Mouse (Mus musculus): ENCODE measurements around the gene Ankrd23. TPM values are rescaled to one million over a fixed set of nuclear protein-coding genes. Genes with fewer than 3 reads are reported as not detected.
A peak's percentile ranks its signal among the peaks of the same experiment; 100 is the strongest.

The Ankrd23 gene
- polyA plus RNA-seq, 1 experiment from 2014 or later: 19.4 TPM

DNA sequence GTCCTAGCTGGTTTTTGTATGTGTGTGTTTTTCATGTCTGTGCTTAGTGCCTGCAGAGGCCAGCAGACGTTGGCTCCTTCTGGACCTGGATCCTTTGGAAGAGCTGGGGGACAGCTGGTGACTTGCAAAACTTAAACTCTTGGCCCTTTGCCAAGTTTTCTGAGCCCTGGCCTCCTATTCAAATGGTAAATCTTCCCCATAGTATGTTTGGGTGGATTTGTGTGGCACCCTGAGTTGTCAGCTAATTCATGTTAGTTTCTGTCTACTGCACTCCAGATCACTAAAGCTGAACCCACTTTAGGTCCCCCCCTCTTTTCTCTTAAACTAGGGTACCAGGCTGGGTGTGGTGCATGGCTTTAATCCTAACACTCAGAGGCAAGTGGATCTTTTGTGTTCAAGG lies 8.3 kb downstream of the Ankrd23 start:
- H3K36me3 ChIP-seq (ENCODE audit: control insufficient read depth, insufficient read depth, low read length): peaks cover 15% of the 10 kb centered on the region
- H3K9ac ChIP-seq (replicated peaks; ENCODE audit: low read depth, low read length): no peak overlapping the region
- 21% methylated on average over 1 of the region's 1 CpGs for WGBS
- no peaks in the 10 kb centered on the region for H3K27me3 ChIP-seq (ENCODE audit: control insufficient read depth, insufficient read depth, low read length)
- H3K27ac ChIP-seq (ENCODE audit: low read length): no peak overlapping the region
- H3K4me3 ChIP-seq (ENCODE audit: low read depth, low read length): no peak overlapping the region
- 0 out of 2 replicates have a peak, but pooled peaks cover 1% of the 10 kb centered on the region for H3K4me1 ChIP-seq (ENCODE audit: control insufficient read depth, insufficient read depth, low read length)
- H3K4me2 ChIP-seq (replicated peaks; ENCODE audit: low read depth, low read length): no peak overlapping the region
- H3K9me3 ChIP-seq (ENCODE audit: control insufficient read depth, low read depth, low read length): no peaks in the 10 kb centered on the region
- ATAC-seq (ENCODE audit: insufficient number of reproducible peaks, insufficient read depth, low FRiP score, low read depth): peak; percentile 16; the same call in 1 of the 2 replicates

DNA sequence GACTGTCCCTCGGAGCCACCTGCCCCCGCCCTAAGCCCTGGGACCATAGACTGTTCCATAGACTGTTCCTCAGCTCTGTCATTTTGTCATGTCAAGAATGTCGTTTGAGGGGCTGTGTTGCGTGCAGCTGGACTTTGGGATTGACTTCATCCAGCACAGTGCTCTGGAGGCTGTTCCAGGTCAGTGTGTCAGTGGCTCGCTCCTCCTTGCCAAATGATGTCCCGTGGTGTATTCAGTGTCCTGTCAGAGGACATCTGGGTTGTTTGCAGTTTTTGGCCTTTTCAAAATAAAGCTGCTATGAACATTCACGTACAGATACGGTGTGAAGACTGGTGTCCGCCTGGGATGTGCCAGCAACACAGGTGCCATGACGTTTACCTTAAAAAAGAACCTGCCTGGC lies 9.8 kb downstream of the Ankrd23 start:
- ATAC-seq (ENCODE audit: insufficient number of reproducible peaks, insufficient read depth, low FRiP score, low read depth): no peak
- Histone ChIP-seq H3K27ac (ENCODE audit: low read length) (no peak overlapping the region), H3K36me3 (ENCODE audit: control insufficient read depth, insufficient read depth, low read length) (peaks cover 20% of the 10 kb centered on the region), H3K9me3 (ENCODE audit: control insufficient read depth, low read depth, low read length) (no peaks in the 10 kb centered on the region), H3K4me3 (ENCODE audit: low read depth, low read length) (no peak overlapping the region), H3K27me3 (ENCODE audit: control insufficient read depth, insufficient read depth, low read length) (no peaks in the 10 kb centered on the region), H3K4me2 (replicated peaks; ENCODE audit: low read depth, low read length) (no peak overlapping the region), H3K9ac (replicated peaks; ENCODE audit: low read depth, low read length) (no peak overlapping the region), H3K4me1 (ENCODE audit: control insufficient read depth, insufficient read depth, low read length) (peaks cover 10% of the 10 kb centered on the region; the same call in 1 of the 2 replicates)
- 89% methylated on average over 10 of the region's 10 CpGs for WGBS

DNA sequence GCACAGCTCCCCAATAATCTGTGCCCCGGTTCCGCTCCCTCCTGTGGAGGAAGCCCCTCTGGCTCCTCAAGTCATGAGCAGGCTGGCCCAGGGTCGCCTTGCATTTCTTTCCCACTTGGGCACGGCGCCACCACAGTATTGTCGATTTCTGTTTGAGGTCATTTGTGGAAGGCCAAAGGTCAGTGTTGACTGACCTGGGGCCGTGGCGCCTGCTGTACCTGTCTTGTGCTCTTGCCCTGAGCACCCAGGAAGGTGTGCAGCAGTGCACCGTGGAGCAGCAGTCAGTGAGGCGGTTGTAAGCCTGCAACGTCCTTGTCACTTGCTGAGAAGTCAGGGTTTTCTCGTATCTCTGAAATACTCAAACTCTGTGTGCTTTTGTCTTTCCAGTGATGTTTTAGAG lies 10.9 kb downstream of the Ankrd23 start:
- no peak for ATAC-seq (ENCODE audit: insufficient number of reproducible peaks, insufficient read depth, low FRiP score, low read depth)
- Histone ChIP-seq H3K4me1 (ENCODE audit: control insufficient read depth, insufficient read depth, low read length) (peaks cover 10% of the 10 kb centered on the region; the same call in 1 of the 2 replicates), H3K27me3 (ENCODE audit: control insufficient read depth, insufficient read depth, low read length) (no peaks in the 10 kb centered on the region), H3K27ac (ENCODE audit: low read length) (no peak overlapping the region), H3K4me2 (replicated peaks; ENCODE audit: low read depth, low read length) (no peak overlapping the region), H3K9me3 (ENCODE audit: control insufficient read depth, low read depth, low read length) (no peaks in the 10 kb centered on the region), H3K4me3 (ENCODE audit: low read depth, low read length) (no peak overlapping the region), H3K36me3 (ENCODE audit: control insufficient read depth, insufficient read depth, low read length) (peaks cover 28% of the 10 kb centered on the region), H3K9ac (replicated peaks; ENCODE audit: low read depth, low read length) (no peak overlapping the region)
- WGBS: 84% methylated on average over 12 of the region's 12 CpGs

DNA sequence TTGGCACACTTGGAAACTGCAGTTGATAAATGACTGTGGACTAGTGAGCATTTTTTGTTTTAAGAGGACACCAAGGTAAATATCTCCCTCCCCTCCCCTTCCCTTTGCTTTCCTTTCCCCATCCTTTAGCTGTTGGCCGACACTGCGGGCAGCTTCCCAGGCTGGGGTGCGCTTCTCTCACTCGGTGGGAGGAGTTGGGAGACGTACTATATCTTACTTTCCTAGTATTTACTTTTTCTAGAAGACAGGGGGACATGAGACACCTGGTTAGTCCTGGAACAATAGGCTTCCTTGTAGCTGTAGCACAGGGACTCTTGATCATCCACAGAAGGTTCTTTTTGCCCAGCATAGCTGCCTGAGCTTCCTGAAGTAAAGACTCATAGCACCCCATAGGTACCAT lies 12.6 kb downstream of the Ankrd23 start:
- H3K4me1 ChIP-seq (ENCODE audit: control insufficient read depth, insufficient read depth, low read length): peaks cover 10% of the 10 kb centered on the region; the same call in 1 of the 2 replicates
- WGBS: 39% methylated on average over 5 of the region's 5 CpGs
- H3K4me2 ChIP-seq (replicated peaks; ENCODE audit: low read depth, low read length): no peak overlapping the region
- no peak overlapping the region for H3K4me3 ChIP-seq (ENCODE audit: low read depth, low read length)
- no peaks in the 10 kb centered on the region for H3K9me3 ChIP-seq (ENCODE audit: control insufficient read depth, low read depth, low read length)
- H3K9ac ChIP-seq (replicated peaks; ENCODE audit: low read depth, low read length): no peak overlapping the region
- H3K27ac ChIP-seq (ENCODE audit: low read length): peak overlapping the region; percentile 76; the same call in 1 of the 2 replicates
- peaks cover 39% of the 10 kb centered on the region for H3K36me3 ChIP-seq (ENCODE audit: control insufficient read depth, insufficient read depth, low read length)
- peak; percentile 54; the same call in 1 of the 2 replicates for ATAC-seq (ENCODE audit: insufficient number of reproducible peaks, insufficient read depth, low FRiP score, low read depth)
- no peaks in the 10 kb centered on the region for H3K27me3 ChIP-seq (ENCODE audit: control insufficient read depth, insufficient read depth, low read length)

DNA sequence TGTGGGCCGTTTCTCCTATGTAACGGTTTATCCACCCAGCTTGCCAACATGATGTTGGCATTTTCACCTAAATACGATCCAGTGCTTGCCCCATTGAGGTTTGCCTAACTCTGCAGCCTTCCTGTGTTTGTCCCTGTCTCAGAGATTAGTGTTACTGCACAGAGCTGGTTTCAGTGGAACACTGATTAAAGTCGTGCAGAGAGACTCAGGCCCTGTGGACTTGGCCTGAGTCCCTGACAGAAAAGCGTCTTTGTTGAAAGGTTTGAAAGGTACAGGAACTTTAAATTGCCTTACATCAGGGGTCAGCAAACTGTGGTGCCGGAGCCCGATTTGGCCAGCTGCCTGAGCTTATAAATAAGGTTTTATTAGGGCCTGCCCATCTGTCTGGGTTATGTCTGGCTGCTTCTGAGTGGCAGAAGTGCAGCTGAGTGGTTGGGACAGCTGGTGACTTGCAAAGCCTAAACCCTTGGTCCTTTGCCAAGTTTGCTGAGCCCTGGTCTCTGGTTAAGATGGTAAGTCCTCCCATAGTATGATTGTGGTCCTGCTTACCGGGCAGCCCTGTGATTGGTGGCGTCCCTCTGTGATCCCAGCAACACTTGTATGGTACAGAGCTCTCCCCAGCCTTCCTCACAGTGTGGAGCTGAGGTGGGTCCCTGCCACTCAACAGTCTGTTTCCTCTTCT lies 13.2 kb downstream of the Ankrd23 start:
- peaks cover 45% of the 10 kb centered on the region for H3K36me3 ChIP-seq (ENCODE audit: control insufficient read depth, insufficient read depth, low read length)
- no peak overlapping the region for H3K9ac ChIP-seq (replicated peaks; ENCODE audit: low read depth, low read length)
- peak overlapping the region; percentile 76 for H3K27ac ChIP-seq (ENCODE audit: low read length)
- H3K9me3 ChIP-seq (ENCODE audit: control insufficient read depth, low read depth, low read length): no peaks in the 10 kb centered on the region
- no peaks in the 10 kb centered on the region for H3K27me3 ChIP-seq (ENCODE audit: control insufficient read depth, insufficient read depth, low read length)
- peak; percentile 53; the same call in 1 of the 2 replicates for ATAC-seq (ENCODE audit: insufficient number of reproducible peaks, insufficient read depth, low FRiP score, low read depth)
- H3K4me2 ChIP-seq (replicated peaks; ENCODE audit: low read depth, low read length): no peak overlapping the region
- peaks cover 10% of the 10 kb centered on the region; the same call in 1 of the 2 replicates for H3K4me1 ChIP-seq (ENCODE audit: control insufficient read depth, insufficient read depth, low read length)
- no peak overlapping the region for H3K4me3 ChIP-seq (ENCODE audit: low read depth, low read length)
- 39% methylated on average over 9 of the region's 9 CpGs for WGBS

DNA sequence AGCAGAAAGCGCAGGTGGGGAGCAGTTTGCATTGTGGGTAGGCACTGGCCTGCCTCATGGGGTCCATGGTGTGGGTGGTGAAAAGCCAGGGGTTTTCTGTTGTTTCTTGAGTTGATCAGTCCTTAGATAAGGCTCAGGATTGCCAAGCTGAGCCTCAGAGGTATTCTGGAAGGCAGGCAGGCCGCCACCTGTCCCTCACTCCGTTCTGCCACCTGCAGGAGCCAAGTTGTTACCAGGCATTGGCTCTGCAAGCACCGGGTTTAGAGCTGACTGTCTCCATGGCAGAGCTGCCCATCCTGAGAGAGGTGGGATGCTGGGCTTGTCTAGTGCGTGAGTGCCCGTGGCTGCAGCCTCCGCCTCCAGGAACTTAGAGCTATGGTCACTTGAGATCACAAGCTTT lies 14.5 kb downstream of the Ankrd23 start:
- Histone ChIP-seq H3K27ac (ENCODE audit: low read length) (peak overlapping the region; percentile 33; the same call in 1 of the 2 replicates), H3K9me3 (ENCODE audit: control insufficient read depth, low read depth, low read length) (no peaks in the 10 kb centered on the region), H3K27me3 (ENCODE audit: control insufficient read depth, insufficient read depth, low read length) (no peaks in the 10 kb centered on the region), H3K4me1 (ENCODE audit: control insufficient read depth, insufficient read depth, low read length) (peaks cover 10% of the 10 kb centered on the region; the same call in 1 of the 2 replicates), H3K4me3 (ENCODE audit: low read depth, low read length) (no peak overlapping the region), H3K4me2 (replicated peaks; ENCODE audit: low read depth, low read length) (no peak overlapping the region), H3K36me3 (ENCODE audit: control insufficient read depth, insufficient read depth, low read length) (peaks cover 49% of the 10 kb centered on the region), H3K9ac (replicated peaks; ENCODE audit: low read depth, low read length) (no peak overlapping the region)
- 88% methylated on average over 7 of the region's 7 CpGs for WGBS
- no peak for ATAC-seq (ENCODE audit: insufficient number of reproducible peaks, insufficient read depth, low FRiP score, low read depth)

DNA sequence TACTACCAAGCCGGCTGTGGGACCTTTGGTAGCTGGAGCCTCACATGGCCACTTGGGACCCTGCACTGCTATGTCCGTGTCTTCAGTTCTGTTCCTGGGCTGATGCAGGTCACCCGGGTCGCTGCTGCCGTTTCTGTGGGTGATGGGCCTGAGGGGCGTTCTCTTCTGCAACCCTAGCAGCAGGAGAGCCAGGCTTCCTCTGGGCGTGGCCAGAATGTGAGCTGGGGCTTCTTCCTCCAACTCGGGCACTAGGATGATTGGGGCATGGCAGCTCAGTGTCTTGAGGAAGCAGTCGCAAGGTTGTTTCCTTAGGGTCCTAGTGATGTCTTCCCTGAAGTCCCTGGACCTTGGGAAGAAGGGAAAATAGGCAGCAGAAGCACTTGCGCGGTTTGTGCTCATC lies 17.1 kb downstream of the Ankrd23 start:
- ATAC-seq (ENCODE audit: insufficient number of reproducible peaks, insufficient read depth, low FRiP score, low read depth): no peak
- peaks cover 41% of the 10 kb centered on the region for H3K36me3 ChIP-seq (ENCODE audit: control insufficient read depth, insufficient read depth, low read length)
- H3K4me2 ChIP-seq (replicated peaks; ENCODE audit: low read depth, low read length): no peak overlapping the region
- H3K4me1 ChIP-seq (ENCODE audit: control insufficient read depth, insufficient read depth, low read length): peaks cover 12% of the 10 kb centered on the region
- WGBS: 70% methylated on average over 11 of the region's 11 CpGs
- no peak overlapping the region for H3K27ac ChIP-seq (ENCODE audit: low read length)
- no peak overlapping the region for H3K4me3 ChIP-seq (ENCODE audit: low read depth, low read length)
- H3K9ac ChIP-seq (replicated peaks; ENCODE audit: low read depth, low read length): no peak overlapping the region
- no peaks in the 10 kb centered on the region for H3K27me3 ChIP-seq (ENCODE audit: control insufficient read depth, insufficient read depth, low read length)
- H3K9me3 ChIP-seq (ENCODE audit: control insufficient read depth, low read depth, low read length): no peaks in the 10 kb centered on the region

DNA sequence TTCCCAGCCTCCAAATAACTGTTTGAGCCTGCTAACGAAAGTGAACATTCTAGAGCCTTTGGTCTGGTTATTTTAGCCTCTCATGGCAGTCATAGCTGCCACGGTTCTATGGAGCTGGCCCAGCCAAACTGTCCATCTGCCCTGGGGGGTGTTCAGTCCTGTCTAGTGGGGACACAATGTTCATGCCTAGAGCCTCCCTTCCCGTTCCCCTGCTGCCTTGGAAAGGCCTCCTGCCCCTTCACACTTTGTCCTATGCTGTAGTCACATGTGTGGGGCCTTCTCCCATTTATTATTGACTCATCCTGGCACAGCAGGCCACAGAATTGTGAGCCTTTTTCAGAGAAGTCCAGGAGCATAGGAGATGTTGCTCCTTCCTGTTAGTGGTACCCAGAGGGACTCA lies 18.4 kb downstream of the Ankrd23 start:
- H3K36me3 ChIP-seq (ENCODE audit: control insufficient read depth, insufficient read depth, low read length): peaks cover 41% of the 10 kb centered on the region
- peaks cover 22% of the 10 kb centered on the region for H3K4me1 ChIP-seq (ENCODE audit: control insufficient read depth, insufficient read depth, low read length)
- no peaks in the 10 kb centered on the region for H3K27me3 ChIP-seq (ENCODE audit: control insufficient read depth, insufficient read depth, low read length)
- no peak overlapping the region for H3K4me2 ChIP-seq (replicated peaks; ENCODE audit: low read depth, low read length)
- H3K4me3 ChIP-seq (ENCODE audit: low read depth, low read length): no peak overlapping the region
- no peak overlapping the region for H3K9ac ChIP-seq (replicated peaks; ENCODE audit: low read depth, low read length)
- WGBS: 84% methylated on average over 3 of the region's 3 CpGs
- H3K9me3 ChIP-seq (ENCODE audit: control insufficient read depth, low read depth, low read length): no peaks in the 10 kb centered on the region
- ATAC-seq (ENCODE audit: insufficient number of reproducible peaks, insufficient read depth, low FRiP score, low read depth): no peak
- H3K27ac ChIP-seq (ENCODE audit: low read length): no peak overlapping the region

Data from stomach, embryonic 14.5 days (tissue).